Mouse (Mus musculus) heart, postnatal 0 days (tissue): ENCODE results near the gene Ubtd1. TPM values are rescaled to one million over a fixed set of nuclear protein-coding genes. Genes with fewer than 3 reads are reported as not detected.

Experiments
- ATAC-seq: fragments of 200-750 bp; cut with Nextera tagmentation; 2 replicates; pipeline ENCODE4 v1.8.0; 2017; ENCODE audit warnings: low read depth, moderate number of reproducible peaks, moderate library complexity; ENCODE audit not compliant: insufficient read depth
- DNase-seq: peaks from one replicate; pipeline ENCODE4 v3.0.0-alpha.2; 2016; ENCODE audit warnings: low spot score
- H3K27ac ChIP-seq: fragments of 300-500 bp; sonication (generic); 2 replicates; pipeline ENCODE4 v1.5.1; 2014; ENCODE audit warnings: low read depth, mild to moderate bottlenecking
- H3K27me3 ChIP-seq: fragments of 300-500 bp; sonication (generic); 2 replicates; pipeline ENCODE4 v1.6.1; 2014; ENCODE audit warnings: low read length, mixed read lengths; ENCODE audit not compliant: control insufficient read depth, insufficient read depth
- H3K36me3 ChIP-seq: fragments of 300-500 bp; sonication (generic); replicated peaks from 2 replicates; pipeline ENCODE4 v1.6.1; 2014; ENCODE audit warnings: low read length, mixed read lengths; ENCODE audit not compliant: control insufficient read depth, insufficient read depth
- H3K4me1 ChIP-seq: fragments of 300-500 bp; sonication (generic); 2 replicates; pipeline ENCODE4 v1.6.1; 2014; ENCODE audit warnings: antibody characterized with exemption; ENCODE audit not compliant: control insufficient read depth, insufficient read depth
- H3K4me2 ChIP-seq: fragments of 300-500 bp; sonication (generic); 2 replicates; pipeline ENCODE4 v1.6.1; 2014; ENCODE audit warnings: low read depth, mild to moderate bottlenecking, low read length, moderate library complexity
- H3K4me3 ChIP-seq: fragments of 300-500 bp; sonication (generic); 2 replicates; pipeline ENCODE4 v1.5.1; 2014; ENCODE audit warnings: low read depth, low read length
- H3K9ac ChIP-seq: fragments of 300-500 bp; sonication (generic); replicated peaks from 2 replicates; pipeline ENCODE4 v1.6.1; 2014; ENCODE audit warnings: low read depth, low read length, mixed read lengths
- H3K9me3 ChIP-seq: fragments of 300-500 bp; sonication (generic); replicated peaks from 2 replicates; pipeline ENCODE4 v1.6.1; 2016; ENCODE audit warnings: low read length; ENCODE audit not compliant: control insufficient read depth
- CTCF ChIP-seq: IDR thresholded peaks from 2 replicates; pipeline ENCODE4 v1.5.1; 2016; ENCODE audit warnings: antibody characterized with exemption, control low read depth, low read depth
- EP300 ChIP-seq: IDR thresholded peaks from 2 replicates; pipeline ENCODE4 v1.6.1; 2016; ENCODE audit warnings: antibody characterized with exemption, low read depth
- WGBS: fragments of 180-500 bp; shearing (Covaris S2); extraction: QIAGEN DNeasy Blood & Tissue Kit; methylation state at CpG from one replicate; pipeline ENCODE4 v1.1.7; 2014; 5-methylcytosine and 5-hydroxymethylcytosine counted together
- polyA plus RNA-seq: library from polyadenylated mRNA; unstranded; fragments of >200 nt; fragmentation: Nextera tagmentation; extraction: Ambion mirVana; gene quantifications from 2 replicates; pipeline ENCODE4 v1.2.1, GENCODE M21; 2015
- total RNA-seq: library from RNA; depleted of rRNA; stranded (reverse); fragments of >200 nt; gene quantifications from 2 replicates; pipeline ENCODE4 v1.2.3, GENCODE M21; 2014; ENCODE audit warnings: low replicate concordance

Gene Ubtd1
- total and polyA plus RNA-seq, 2 experiments from 2014 or later: 24.8 to 38.7 TPM

GRCm38 (mm10) chr19:42009067-42009466 lies 27.5 kb downstream of the Ubtd1 start:
- Histone ChIP-seq H3K36me3 (0 out of 2 replicates have a peak, but pooled peaks cover 7% of the 10 kb centered on the region), H3K27me3 (no peaks in the 10 kb centered on the region), H3K9ac (no peak overlapping the region), H3K27ac (peak overlapping the region; percentile 57), H3K4me2 (no peak overlapping the region), H3K9me3 (no peaks in the 10 kb centered on the region), H3K4me3 (no peak overlapping the region), H3K4me1 (peaks cover 41% of the 10 kb centered on the region)
- no peak for TF ChIP-seq EP300
- no peak for TF ChIP-seq CTCF
- no peak for ATAC-seq
- WGBS: 51% methylated on average over 7 of the region's 7 CpGs
- no peak for DNase-seq

GRCm38 (mm10) chr19:42010436-42010835 lies 28.9 kb downstream of the Ubtd1 start:
- no peak overlapping the region for H3K27ac ChIP-seq
- no peak overlapping the region for H3K4me2 ChIP-seq
- no peaks in the 10 kb centered on the region for H3K9me3 ChIP-seq
- peaks cover 32% of the 10 kb centered on the region for H3K4me1 ChIP-seq
- H3K36me3 ChIP-seq: 0 out of 2 replicates have a peak, but pooled peaks cover 7% of the 10 kb centered on the region
- TF ChIP-seq EP300 (no peak), CTCF (no peak)
- no peak overlapping the region for H3K9ac ChIP-seq
- 77% methylated on average over 4 of the region's 4 CpGs for WGBS
- DNase-seq (no peak), ATAC-seq (no peak)
- H3K4me3 ChIP-seq: no peak overlapping the region
- H3K27me3 ChIP-seq: no peaks in the 10 kb centered on the region

- Histone ChIP-seq H3K27me3 (no peaks in the 10 kb centered on the region), H3K9me3 (no peaks in the 10 kb centered on the region), H3K36me3 (0 out of 2 replicates have a peak, but pooled peaks cover 7% of the 10 kb centered on the region), H3K4me1 (peaks cover 25% of the 10 kb centered on the region), H3K4me2 (no peak overlapping the region), H3K9ac (no peak overlapping the region), H3K27ac (no peak overlapping the region), H3K4me3 (no peak overlapping the region)
- 91% methylated on average over 7 of the region's 7 CpGs for WGBS
- no peak for TF ChIP-seq CTCF
- TF ChIP-seq EP300: no peak
- no peak for DNase-seq
- ATAC-seq: no peak
Observed at GRCm38 (mm10) chr19:42011123-42011522, 29.6 kb downstream of the Ubtd1 start.

DNA sequence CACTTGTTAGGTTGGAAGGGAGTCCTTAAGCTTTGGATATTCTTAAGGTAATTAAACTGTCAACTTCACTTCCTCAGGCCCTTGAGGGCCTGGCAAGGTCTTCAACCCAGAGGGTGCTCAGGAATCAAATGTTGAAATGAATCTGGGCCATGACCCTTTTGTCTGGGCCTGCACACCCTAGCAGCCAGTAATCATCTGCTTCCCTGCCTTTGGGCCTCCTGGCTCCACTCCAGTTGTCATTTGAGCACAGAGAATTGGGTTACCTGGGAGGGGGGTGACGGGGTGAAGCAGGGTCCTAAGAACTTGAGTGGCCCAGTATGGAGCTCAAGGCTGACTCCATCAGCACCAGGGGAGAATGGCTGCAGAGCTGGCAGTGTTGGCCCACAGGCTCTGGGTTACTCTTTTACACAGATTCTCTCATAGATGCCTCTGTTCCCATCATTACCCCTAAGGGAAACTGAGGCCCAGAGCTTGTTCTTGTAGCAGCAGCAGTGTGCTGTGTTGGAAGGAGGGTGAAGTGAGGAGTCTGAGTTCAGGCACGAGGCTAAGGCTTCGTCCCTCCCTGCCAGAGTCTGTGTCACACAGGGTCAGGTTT lies 32.8 kb downstream of the Ubtd1 start:
- TF ChIP-seq CTCF: no peak
- no peak for TF ChIP-seq EP300
- H3K27ac ChIP-seq: no peak overlapping the region
- ATAC-seq: no peak
- WGBS: 88% methylated on average over 3 of the region's 3 CpGs
- H3K9ac ChIP-seq: no peak overlapping the region
- no peaks in the 10 kb centered on the region for H3K9me3 ChIP-seq
- no peak overlapping the region for H3K4me3 ChIP-seq
- H3K36me3 ChIP-seq: 0 out of 2 replicates have a peak, but pooled peaks cover 7% of the 10 kb centered on the region
- no peak overlapping the region for H3K4me2 ChIP-seq
- no peak for DNase-seq
- H3K4me1 ChIP-seq: peaks cover 26% of the 10 kb centered on the region
- no peaks in the 10 kb centered on the region for H3K27me3 ChIP-seq

DNA sequence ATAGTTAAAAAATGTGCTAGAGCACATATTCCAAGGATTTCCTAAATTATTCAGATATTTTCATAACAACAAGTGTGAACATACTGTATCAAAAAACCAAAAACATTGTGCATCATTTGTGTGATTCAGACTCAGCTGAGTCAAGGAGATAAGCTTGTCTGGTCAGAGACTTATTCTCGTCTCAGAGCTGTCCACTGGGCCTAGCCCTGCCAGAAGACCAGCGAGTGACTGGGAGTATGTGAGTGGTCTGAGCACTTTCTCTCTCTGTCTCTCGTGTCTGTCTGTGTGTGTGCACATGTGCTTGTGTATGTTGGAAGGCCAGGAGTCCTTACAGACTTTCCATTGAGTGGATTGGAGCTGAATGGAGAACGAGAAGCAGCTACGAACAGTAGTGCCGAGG lies 33.4 kb downstream of the Ubtd1 start:
- H3K36me3 ChIP-seq: peaks cover 7% of the 10 kb centered on the region; the same call in 1 of the 2 replicates
- H3K27me3 ChIP-seq: no peaks in the 10 kb centered on the region
- H3K4me1 ChIP-seq: peaks cover 30% of the 10 kb centered on the region
- ATAC-seq: no peak
- no peaks in the 10 kb centered on the region for H3K9me3 ChIP-seq
- no peak overlapping the region for H3K9ac ChIP-seq
- 70% methylated on average over 6 of the region's 6 CpGs for WGBS
- no peak overlapping the region for H3K4me3 ChIP-seq
- no peak for DNase-seq
- H3K4me2 ChIP-seq: no peak overlapping the region
- no peak overlapping the region for H3K27ac ChIP-seq
- TF ChIP-seq EP300 (no peak), CTCF (no peak)

GRCm38 (mm10) chr19:42016251-42016650 lies 34.7 kb downstream of the Ubtd1 start:
- H3K9me3 ChIP-seq: no peaks in the 10 kb centered on the region
- ATAC-seq: no peak
- peak overlapping the region; percentile 82 for H3K27ac ChIP-seq
- no peak overlapping the region for H3K4me3 ChIP-seq
- DNase-seq: no peak
- H3K4me2 ChIP-seq: no peak overlapping the region
- no peaks in the 10 kb centered on the region for H3K27me3 ChIP-seq
- no peak overlapping the region for H3K9ac ChIP-seq
- H3K36me3 ChIP-seq: peaks cover 7% of the 10 kb centered on the region; the same call in 1 of the 2 replicates
- TF ChIP-seq CTCF: no peak
- no peak for TF ChIP-seq EP300
- 80% methylated on average over 4 of the region's 4 CpGs for WGBS
- H3K4me1 ChIP-seq: peaks cover 34% of the 10 kb centered on the region
